Mouse (Mus musculus): ENCODE data around the gene Pbx1. TPM values are rescaled to one million over a fixed set of nuclear protein-coding genes. Genes with fewer than 3 reads are reported as not detected.

Pbx1 gene
- polyA plus RNA-seq, 1 experiment = 46.9 TPM

GRCm38 (mm10) chr1:168386159-168386558 lies 45.9 kb downstream of the Pbx1 start:
- H3K4me1 ChIP-seq (ENCODE audit: control insufficient read depth, insufficient read depth, low read length) = peaks cover 45% of the 10 kb centered on the region
- no peaks in the 10 kb centered on the region for H3K27me3 ChIP-seq (replicated peaks; ENCODE audit: control insufficient read depth, insufficient read depth, low read length)
- no peak overlapping the region for H3K4me3 ChIP-seq (ENCODE audit: insufficient read depth, low read depth, low read length)
- H3K36me3 ChIP-seq (ENCODE audit: control insufficient read depth, insufficient read depth, low read length) = no peaks in the 10 kb centered on the region
- DNase-seq = no peak
- no peak for TF ChIP-seq POLR2A (IDR thresholded peaks at IDR 0.05; ENCODE audit: low read depth, low read length)
- TF ChIP-seq CTCF (conservative IDR thresholded peaks at IDR 0.05; ENCODE audit: insufficient read depth, insufficient read length, low read depth, low read length) = no peak
- WGBS = 67% methylated on average over 6 of the region's 6 CpGs
- no peak overlapping the region for H3K27ac ChIP-seq (ENCODE audit: insufficient read depth, low read depth, low read length)

GRCm38 (mm10) chr1:168384594-168384955 lies 47.5 kb downstream of the Pbx1 start:
- 21% methylated on average over 6 of the region's 6 CpGs for WGBS
- Histone ChIP-seq H3K36me3 (ENCODE audit: control insufficient read depth, insufficient read depth, low read length) (no peaks in the 10 kb centered on the region), H3K4me3 (ENCODE audit: insufficient read depth, low read depth, low read length) (no peak overlapping the region), H3K27ac (ENCODE audit: insufficient read depth, low read depth, low read length) (peak overlapping the region; percentile 77), H3K4me1 (ENCODE audit: control insufficient read depth, insufficient read depth, low read length) (peaks cover 49% of the 10 kb centered on the region), H3K27me3 (replicated peaks; ENCODE audit: control insufficient read depth, insufficient read depth, low read length) (no peaks in the 10 kb centered on the region)
- DNase-seq = no peak
- TF ChIP-seq POLR2A (IDR thresholded peaks at IDR 0.05; ENCODE audit: low read depth, low read length) (no peak), CTCF (conservative IDR thresholded peaks at IDR 0.05; ENCODE audit: insufficient read depth, insufficient read length, low read depth, low read length) (no peak)

GRCm38 (mm10) chr1:168383832-168384593 lies 48.1 kb downstream of the Pbx1 start:
- H3K36me3 ChIP-seq (ENCODE audit: control insufficient read depth, insufficient read depth, low read length) = no peaks in the 10 kb centered on the region
- H3K27ac ChIP-seq (ENCODE audit: insufficient read depth, low read depth, low read length) = peak overlapping the region; percentile 77
- peaks cover 49% of the 10 kb centered on the region for H3K4me1 ChIP-seq (ENCODE audit: control insufficient read depth, insufficient read depth, low read length)
- H3K27me3 ChIP-seq (replicated peaks; ENCODE audit: control insufficient read depth, insufficient read depth, low read length) = no peaks in the 10 kb centered on the region
- peak; percentile 92 for DNase-seq
- no peak overlapping the region for H3K4me3 ChIP-seq (ENCODE audit: insufficient read depth, low read depth, low read length)
- 52% methylated on average over 5 of the region's 5 CpGs for WGBS
- TF ChIP-seq POLR2A (IDR thresholded peaks at IDR 0.05; ENCODE audit: low read depth, low read length) = no peak
- TF ChIP-seq CTCF (conservative IDR thresholded peaks at IDR 0.05; ENCODE audit: insufficient read depth, insufficient read length, low read depth, low read length) = no peak

GRCm38 (mm10) chr1:168382823-168383157 lies 49.3 kb downstream of the Pbx1 start:
- H3K27ac ChIP-seq (ENCODE audit: insufficient read depth, low read depth, low read length) = 0 out of 2 replicates have a peak overlapping the region, but pooled peaks have one; percentile 52
- DNase-seq = peak; percentile 56
- no peak overlapping the region for H3K4me3 ChIP-seq (ENCODE audit: insufficient read depth, low read depth, low read length)
- peaks cover 49% of the 10 kb centered on the region for H3K4me1 ChIP-seq (ENCODE audit: control insufficient read depth, insufficient read depth, low read length)
- 26% methylated on average over 4 of the region's 4 CpGs for WGBS
- no peaks in the 10 kb centered on the region for H3K27me3 ChIP-seq (replicated peaks; ENCODE audit: control insufficient read depth, insufficient read depth, low read length)
- TF ChIP-seq CTCF (conservative IDR thresholded peaks at IDR 0.05; ENCODE audit: insufficient read depth, insufficient read length, low read depth, low read length) (no peak), POLR2A (IDR thresholded peaks at IDR 0.05; ENCODE audit: low read depth, low read length) (no peak)
- H3K36me3 ChIP-seq (ENCODE audit: control insufficient read depth, insufficient read depth, low read length) = no peaks in the 10 kb centered on the region

- TF ChIP-seq POLR2A (IDR thresholded peaks at IDR 0.05; ENCODE audit: low read depth, low read length) (no peak), CTCF (conservative IDR thresholded peaks at IDR 0.05; ENCODE audit: insufficient read depth, insufficient read length, low read depth, low read length) (no peak)
- WGBS = 28% methylated on average over 9 of the region's 9 CpGs
- Histone ChIP-seq H3K4me1 (ENCODE audit: control insufficient read depth, insufficient read depth, low read length) (peaks cover 52% of the 10 kb centered on the region), H3K27me3 (replicated peaks; ENCODE audit: control insufficient read depth, insufficient read depth, low read length) (no peaks in the 10 kb centered on the region), H3K36me3 (ENCODE audit: control insufficient read depth, insufficient read depth, low read length) (no peaks in the 10 kb centered on the region), H3K27ac (ENCODE audit: insufficient read depth, low read depth, low read length) (peak overlapping the region; percentile 63; the same call in 1 of the 2 replicates), H3K4me3 (ENCODE audit: insufficient read depth, low read depth, low read length) (no peak overlapping the region)
- no peak for DNase-seq
Measured at GRCm38 (mm10) chr1:168382106-168382822, 49.8 kb downstream of the Pbx1 start.

- TF ChIP-seq CTCF (conservative IDR thresholded peaks at IDR 0.05; ENCODE audit: insufficient read depth, insufficient read length, low read depth, low read length) (no peak), POLR2A (IDR thresholded peaks at IDR 0.05; ENCODE audit: low read depth, low read length) (no peak)
- Histone ChIP-seq H3K27me3 (replicated peaks; ENCODE audit: control insufficient read depth, insufficient read depth, low read length) (no peaks in the 10 kb centered on the region), H3K36me3 (ENCODE audit: control insufficient read depth, insufficient read depth, low read length) (no peaks in the 10 kb centered on the region), H3K4me3 (ENCODE audit: insufficient read depth, low read depth, low read length) (no peak overlapping the region), H3K27ac (ENCODE audit: insufficient read depth, low read depth, low read length) (peak overlapping the region; percentile 53; the same call in 1 of the 2 replicates), H3K4me1 (ENCODE audit: control insufficient read depth, insufficient read depth, low read length) (peaks cover 52% of the 10 kb centered on the region)
- 28% methylated on average over 4 of the region's 4 CpGs for WGBS
- peak; percentile 90 for DNase-seq
Measured at GRCm38 (mm10) chr1:168381451-168381850, 50.6 kb downstream of the Pbx1 start.

GRCm38 (mm10) chr1:168380241-168380770 lies 51.8 kb downstream of the Pbx1 start:
- no peak for TF ChIP-seq POLR2A (IDR thresholded peaks at IDR 0.05; ENCODE audit: low read depth, low read length)
- no peak for TF ChIP-seq CTCF (conservative IDR thresholded peaks at IDR 0.05; ENCODE audit: insufficient read depth, insufficient read length, low read depth, low read length)
- Histone ChIP-seq H3K4me1 (ENCODE audit: control insufficient read depth, insufficient read depth, low read length) (peaks cover 45% of the 10 kb centered on the region), H3K27me3 (replicated peaks; ENCODE audit: control insufficient read depth, insufficient read depth, low read length) (no peaks in the 10 kb centered on the region), H3K4me3 (ENCODE audit: insufficient read depth, low read depth, low read length) (no peak overlapping the region), H3K27ac (ENCODE audit: insufficient read depth, low read depth, low read length) (0 out of 2 replicates have a peak overlapping the region, but pooled peaks have one; percentile 32), H3K36me3 (ENCODE audit: control insufficient read depth, insufficient read depth, low read length) (no peaks in the 10 kb centered on the region)
- 30% methylated on average over 9 of the region's 9 CpGs for WGBS
- peak; percentile 73 for DNase-seq
